Mouse (Mus musculus) liver (tissue): ENCODE measurements around the gene Ust.

Source experiments
- DNase-seq: peaks from one replicate; pipeline ENCODE4 v3.0.0-alpha.2; 2020; ENCODE audit warnings: mixed read lengths

Ust gene

GRCm38 (mm10) chr10:8173032-8173431, 345.6 kb downstream of the Ust start:
- no peak for DNase-seq

GRCm38 (mm10) chr10:8171556-8171955, 347.1 kb downstream of the Ust start:
- DNase-seq: no peak
